Mouse (Mus musculus) MEL-GATA-1-ER (cell line): ENCODE data around the gene Chst15.
A peak's percentile ranks its signal among the peaks of the same experiment; 100 is the strongest.

ENCODE experiments used
- DNase-seq: peaks from one replicate; pipeline ENCODE4 v3.0.0-alpha.2; 2012; ENCODE audit warnings: low read depth; ENCODE audit errors: extremely low read depth

Gene Chst15

GRCm38 (mm10) chr7:132317036-132317541 lies at the start of gene Chst15:
Gene Chst15 (minus strand): TSS chr7:132317228.
- DNase-seq: peak; percentile 72

DNA sequence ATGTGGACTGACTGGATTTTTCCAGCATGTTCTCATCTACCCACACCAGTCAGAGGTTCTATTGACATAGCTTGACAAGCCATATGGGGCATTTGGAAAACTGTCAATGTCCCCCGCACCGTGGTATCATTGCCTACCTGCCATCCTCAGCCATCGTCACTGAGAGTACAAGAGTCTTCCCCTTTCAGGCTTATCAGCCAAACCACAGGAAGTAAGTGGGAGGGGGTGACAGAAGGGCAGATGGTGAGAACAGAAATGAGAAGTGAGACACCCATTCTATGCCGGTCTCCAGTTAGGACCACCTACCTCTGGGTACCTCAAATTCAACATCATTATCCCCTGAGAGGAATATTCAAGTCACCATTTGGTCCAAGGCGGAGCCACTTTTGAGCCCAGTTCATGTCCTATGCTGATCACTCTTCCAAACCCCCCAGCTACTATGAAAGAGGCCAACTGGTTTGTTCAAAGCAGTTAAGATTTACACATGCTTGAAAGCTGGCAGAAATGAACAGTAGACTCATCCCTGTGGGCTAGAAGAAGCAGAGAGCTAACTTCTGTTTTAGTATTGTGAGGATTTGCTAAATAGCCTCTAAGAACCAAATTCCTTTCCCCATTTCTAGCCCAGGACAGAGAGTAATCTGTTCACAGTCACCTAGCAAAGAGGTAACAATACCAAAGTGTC lies 48.8 kb upstream of the Chst15 start:
- DNase-seq: peak; percentile 84

DNA sequence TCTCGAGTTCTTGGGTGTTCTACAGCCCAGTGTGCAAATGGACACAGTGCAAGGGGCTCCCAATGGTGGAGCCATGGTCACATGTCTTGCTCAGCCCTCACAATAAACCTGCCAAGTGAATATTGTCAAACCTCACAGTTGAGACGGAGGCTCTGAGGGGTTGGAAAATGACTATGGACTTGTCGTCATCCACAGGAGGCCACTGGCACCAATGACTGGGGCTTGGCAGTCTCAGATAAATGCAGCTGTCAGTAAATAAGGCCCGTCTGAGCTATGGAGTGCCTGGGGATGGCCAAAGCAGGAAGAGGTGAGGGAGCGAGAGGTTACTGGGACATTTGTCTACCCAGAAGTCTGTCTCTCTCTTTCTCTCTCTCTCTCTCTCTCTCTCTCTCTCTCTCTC lies 48.1 kb upstream of the Chst15 start:
- no peak for DNase-seq

- no peak for DNase-seq
Observed at GRCm38 (mm10) chr7:132364506-132364905, 47.5 kb upstream of the Chst15 start.

- DNase-seq: no peak
Observed at GRCm38 (mm10) chr7:132360336-132360735, 43.3 kb upstream of the Chst15 start.

- DNase-seq: no peak
Observed at GRCm38 (mm10) chr7:132358709-132359108, 41.7 kb upstream of the Chst15 start.

- no peak for DNase-seq
Observed at GRCm38 (mm10) chr7:132358250-132358649, 41.2 kb upstream of the Chst15 start.

GRCm38 (mm10) chr7:132357841-132358237 lies 40.8 kb upstream of the Chst15 start:
- DNase-seq: no peak

DNA sequence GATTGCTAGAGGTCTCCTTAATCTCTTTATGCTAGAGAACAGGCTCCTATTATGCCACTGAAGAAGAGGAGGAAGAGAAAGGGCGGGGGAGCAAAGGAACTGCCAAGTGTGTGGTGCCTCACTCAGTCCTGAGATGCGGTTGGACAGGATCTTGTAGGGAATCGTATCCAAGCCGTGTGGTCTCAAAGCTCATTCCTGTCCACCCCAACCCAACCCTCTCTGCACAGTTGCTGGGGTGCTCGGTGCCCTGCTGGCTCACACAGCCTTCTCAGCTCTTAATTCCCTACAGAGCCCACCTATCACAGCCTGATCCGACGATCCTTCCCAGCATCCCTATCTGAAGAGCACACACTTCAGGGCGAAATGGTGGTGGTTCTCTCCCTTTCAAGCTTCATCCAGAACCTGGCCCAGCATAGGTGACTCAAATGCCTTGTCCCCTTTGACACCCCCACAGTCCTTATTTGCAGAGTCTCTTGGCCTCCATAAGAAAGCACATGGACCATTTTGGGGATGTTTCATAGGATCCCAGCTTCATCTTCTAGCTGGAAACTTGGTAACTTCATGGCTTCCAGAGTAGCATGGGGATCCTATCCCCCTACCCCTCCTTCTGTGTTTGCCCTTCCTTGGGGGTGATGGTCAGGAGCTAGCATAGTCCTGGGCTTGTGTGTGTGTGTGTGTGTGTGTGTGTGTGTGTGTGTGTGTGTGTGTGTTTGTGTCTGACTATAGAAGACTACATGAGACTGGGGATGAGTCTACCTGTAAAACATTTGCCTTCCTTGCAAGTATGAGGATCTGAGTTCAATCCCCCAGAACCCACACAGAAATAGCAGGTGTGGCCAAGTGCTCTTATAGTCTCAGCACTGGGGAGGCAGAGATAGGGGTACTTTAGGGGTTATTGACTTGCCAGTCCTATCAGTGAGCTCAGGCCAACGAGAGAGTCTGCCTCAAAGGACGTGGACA lies 40.1 kb upstream of the Chst15 start:
- no peak for DNase-seq

GRCm38 (mm10) chr7:132356185-132356584 lies 39.2 kb upstream of the Chst15 start:
- no peak for DNase-seq

- no peak for DNase-seq
Observed at GRCm38 (mm10) chr7:132355767-132356166, 38.7 kb upstream of the Chst15 start.

- no peak for DNase-seq
Observed at GRCm38 (mm10) chr7:132349075-132349572, 32.1 kb upstream of the Chst15 start.

GRCm38 (mm10) chr7:132347273-132348045 lies 30.4 kb upstream of the Chst15 start:
- no peak for DNase-seq

- DNase-seq: no peak
Observed at GRCm38 (mm10) chr7:132345526-132346070, 28.6 kb upstream of the Chst15 start.

GRCm38 (mm10) chr7:132344606-132345005 lies 27.6 kb upstream of the Chst15 start:
- no peak for DNase-seq

DNA sequence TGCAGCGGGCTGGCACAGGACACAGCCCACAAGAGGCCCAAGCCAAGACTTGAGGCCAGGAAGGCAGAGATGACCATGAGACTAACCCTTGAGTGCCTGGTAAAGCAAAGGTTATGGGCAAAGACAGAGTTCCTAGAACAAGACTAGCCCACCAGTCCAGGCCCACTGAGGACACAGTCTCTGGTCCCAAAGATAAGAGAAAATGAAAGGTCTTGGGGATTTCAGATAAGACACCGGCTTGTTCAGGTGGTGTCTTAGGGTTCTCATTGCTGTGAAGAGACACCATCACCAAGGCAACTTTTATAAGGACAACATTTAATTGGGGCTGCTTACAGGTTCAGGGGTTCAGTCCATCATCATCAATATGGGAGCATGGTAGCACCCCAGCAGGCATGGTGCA lies 26.9 kb upstream of the Chst15 start:
- no peak for DNase-seq

DNA sequence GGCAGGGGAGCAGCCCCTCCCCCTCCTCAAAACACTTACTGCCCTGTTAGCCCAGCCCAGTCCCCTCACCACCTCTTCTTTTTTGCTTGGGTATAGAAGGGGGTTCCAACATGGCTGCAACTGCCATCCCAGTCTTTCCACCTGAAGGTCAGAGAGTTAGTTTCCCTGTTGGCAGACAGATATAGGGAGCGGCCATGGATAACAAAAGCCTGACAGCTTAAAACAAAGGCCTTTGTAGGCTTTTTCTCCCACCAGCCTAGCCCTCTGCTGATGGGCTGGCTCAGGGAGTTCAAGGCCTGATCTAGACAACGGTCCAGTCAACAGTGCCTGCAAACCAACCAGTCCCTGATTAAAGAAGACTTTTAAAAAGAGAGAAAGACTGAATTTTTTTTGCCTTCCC lies 26.1 kb upstream of the Chst15 start:
- no peak for DNase-seq

DNA sequence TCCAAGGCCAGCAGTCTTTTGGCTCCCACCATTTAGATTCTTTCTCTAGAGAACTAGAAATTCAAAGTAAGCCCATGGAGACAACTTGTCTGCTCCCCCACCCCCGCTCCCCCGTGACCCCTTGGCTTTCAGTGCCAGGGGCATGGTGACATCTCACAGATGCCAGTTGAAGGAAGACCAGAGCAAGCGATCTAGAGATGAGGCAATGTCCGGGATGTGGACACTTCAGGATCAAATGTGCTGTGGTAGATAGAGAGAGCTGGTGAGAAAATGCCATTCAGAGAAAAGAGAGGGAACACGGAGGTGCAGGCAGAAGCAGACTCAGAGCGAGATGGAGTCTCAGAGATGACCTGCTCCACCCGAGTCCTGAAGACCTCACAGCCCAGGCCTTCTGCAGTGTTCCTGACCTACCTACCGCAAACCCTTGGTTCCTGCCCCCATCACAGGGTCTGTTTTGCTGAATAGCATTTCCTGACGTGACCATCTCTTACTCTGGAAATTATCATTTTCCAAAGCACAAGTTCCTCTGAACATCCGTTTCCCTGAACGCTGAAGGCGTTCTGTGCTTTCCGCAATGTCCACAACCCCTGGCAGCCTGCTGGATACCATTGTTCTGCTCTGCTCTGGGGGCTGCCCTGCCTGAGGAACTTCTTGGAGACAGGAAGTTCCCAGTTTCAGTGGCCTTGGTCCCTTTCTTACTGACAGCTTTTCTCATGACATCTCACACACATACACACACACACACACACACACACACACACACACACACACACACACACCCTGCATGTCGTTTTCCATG lies 22.2 kb upstream of the Chst15 start:
- no peak for DNase-seq

DNA sequence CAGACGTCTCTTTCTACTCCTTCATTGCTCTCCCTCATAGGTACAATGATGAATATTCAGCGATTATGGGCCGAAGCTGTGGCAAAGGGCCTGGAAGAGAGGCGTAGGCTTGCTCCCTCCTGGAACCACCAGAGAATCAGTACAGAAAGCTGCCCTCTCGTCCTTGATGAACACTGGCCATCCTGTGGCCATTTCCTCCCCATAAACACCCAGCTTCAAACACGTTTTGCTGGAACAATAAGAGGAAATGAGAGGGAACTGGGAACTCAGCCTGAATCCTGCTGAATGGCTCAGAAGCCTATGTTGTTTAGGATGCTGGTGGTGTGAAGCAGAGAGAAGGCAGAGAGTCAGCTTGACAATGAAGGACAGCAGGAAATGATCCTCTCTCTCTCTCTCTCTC lies 21.3 kb upstream of the Chst15 start:
- no peak for DNase-seq

- DNase-seq: no peak
Observed at GRCm38 (mm10) chr7:132337268-132337917, 20.4 kb upstream of the Chst15 start.
